Mouse (Mus musculus) embryonic facial prominence, embryonic 13.5 days (tissue): Measurements from ENCODE around the gene Mta1. TPM values are rescaled to one million over a fixed set of nuclear protein-coding genes. Genes with fewer than 3 reads are reported as not detected.
A peak's percentile ranks its signal among the peaks of the same experiment; 100 is the strongest.

Experiments used
- ATAC-seq: fragments of 200-750 bp; cut with Nextera tagmentation; 2 replicates; pipeline ENCODE4 v1.8.0; 2017; ENCODE audit warnings: low read depth; ENCODE audit not compliant: insufficient number of reproducible peaks, insufficient read depth, low FRiP score, low TSS enrichment
- H3K27ac ChIP-seq: fragments of 300-500 bp; sonication (generic); 2 replicates; pipeline ENCODE4 v1.5.1; 2015; ENCODE audit warnings: moderate library complexity, mild to moderate bottlenecking, inconsistent platforms
- H3K27me3 ChIP-seq: fragments of 300-500 bp; sonication (generic); 2 replicates; pipeline ENCODE4 v1.6.1; 2015; ENCODE audit warnings: mild to moderate bottlenecking, inconsistent platforms
- H3K36me3 ChIP-seq: fragments of 300-500 bp; sonication (generic); 2 replicates; pipeline ENCODE4 v1.6.1; 2015; ENCODE audit warnings: mild to moderate bottlenecking, inconsistent platforms
- H3K4me1 ChIP-seq: fragments of 300-500 bp; sonication (generic); 2 replicates; pipeline ENCODE4 v1.6.1; 2015; ENCODE audit warnings: inconsistent platforms
- H3K4me2 ChIP-seq: fragments of 300-500 bp; sonication (generic); 2 replicates; pipeline ENCODE4 v1.6.1; 2015; ENCODE audit warnings: moderate library complexity, mild to moderate bottlenecking, inconsistent platforms
- H3K4me3 ChIP-seq: fragments of 300-500 bp; sonication (generic); 2 replicates; pipeline ENCODE4 v1.5.1; 2015; ENCODE audit warnings: mild to moderate bottlenecking, inconsistent platforms
- H3K9ac ChIP-seq: fragments of 300-500 bp; sonication (generic); 2 replicates; pipeline ENCODE4 v1.6.1; 2015; ENCODE audit warnings: mild to moderate bottlenecking, inconsistent platforms
- H3K9me3 ChIP-seq: fragments of 300-500 bp; sonication (generic); 2 replicates; pipeline ENCODE4 v1.6.1; 2016; ENCODE audit warnings: inconsistent platforms
- WGBS: fragments of 180-500 bp; shearing (Covaris S2); methylation state at CpG from one replicate; pipeline ENCODE4 v1.1.7; 2015; ENCODE audit warnings: mixed read lengths; 5-methylcytosine and 5-hydroxymethylcytosine counted together
- polyA plus RNA-seq: library from polyadenylated mRNA; unstranded; fragments of >200 nt; fragmentation: Nextera tagmentation; extraction: Ambion mirVana; gene quantifications from 2 replicates; pipeline ENCODE4 v1.2.1, GENCODE M21; 2015

Mta1 gene
- polyA plus RNA-seq, 1 experiment from 2014 or later: 18.6 TPM

DNA sequence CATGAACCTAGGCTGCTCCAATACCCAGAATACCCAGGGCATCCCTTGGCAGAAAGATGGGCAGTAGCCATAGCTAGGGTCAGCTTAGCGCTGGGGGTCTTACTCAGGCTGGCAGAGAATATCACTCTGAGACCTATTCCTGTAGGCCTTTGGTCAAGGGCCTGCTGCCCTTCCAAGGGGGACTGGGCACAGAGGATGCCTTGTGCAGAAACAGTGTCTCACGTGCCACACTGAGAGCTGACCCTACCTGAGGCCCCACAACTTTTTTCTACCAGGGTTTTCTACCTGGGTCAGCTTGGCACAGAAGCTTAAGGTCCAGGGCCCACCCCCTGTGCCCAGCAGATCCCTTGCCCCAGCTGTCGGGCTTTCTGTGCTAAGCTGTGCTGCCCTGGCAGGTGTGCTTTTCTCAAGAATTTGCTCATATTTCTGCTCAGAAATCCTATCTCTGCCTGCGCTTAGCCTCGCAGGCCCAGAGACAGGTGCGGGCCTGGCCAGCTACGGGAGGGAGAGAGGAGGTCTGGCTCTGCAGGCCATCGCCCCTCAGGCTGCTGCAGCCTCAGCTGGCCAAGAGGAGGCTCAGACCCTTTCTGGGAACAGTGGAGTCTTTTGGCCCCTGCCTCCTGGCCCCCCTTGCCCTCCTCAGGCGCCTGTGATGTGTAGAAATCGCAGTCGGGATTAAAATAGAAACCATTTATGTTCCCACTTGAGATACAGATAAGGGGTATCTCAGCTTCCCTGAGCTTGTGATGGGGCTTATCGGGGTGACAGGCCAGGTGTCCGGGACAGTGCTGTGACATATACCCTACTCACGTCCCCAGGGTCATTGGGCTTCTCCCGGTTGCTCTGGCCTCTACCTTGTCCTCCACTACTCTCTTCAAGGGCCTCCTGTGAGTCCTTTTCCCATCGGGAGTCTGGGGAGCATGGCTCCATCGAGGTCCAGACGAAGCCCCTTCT, 39.5 kb downstream of the Mta1 start:
- Histone ChIP-seq H3K9me3 (no peaks in the 10 kb centered on the region), H3K27ac (no peak overlapping the region), H3K36me3 (peaks cover 64% of the 10 kb centered on the region)

DNA sequence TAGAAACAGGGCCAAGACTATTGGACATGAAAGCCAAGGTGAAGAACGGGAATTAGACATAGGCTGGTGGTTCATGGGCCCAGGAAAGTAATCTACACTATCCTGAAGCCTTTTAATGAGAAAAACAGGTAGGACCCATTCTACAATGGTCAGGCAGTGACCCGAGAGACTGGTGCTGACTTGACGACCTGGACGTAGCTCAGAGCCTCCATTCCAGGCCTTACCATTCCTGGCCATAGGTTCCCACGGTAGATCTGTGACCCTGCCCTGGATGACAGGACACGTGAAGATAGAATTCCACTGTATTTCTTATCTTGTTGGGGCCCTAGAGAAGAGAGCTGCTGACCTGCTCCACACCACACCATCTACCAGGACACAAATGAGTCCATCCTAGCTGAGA, 40.2 kb downstream of the Mta1 start:
- 70% methylated on average over 6 of the region's 6 CpGs for WGBS
- no peak overlapping the region for H3K9ac ChIP-seq
- peaks cover 57% of the 10 kb centered on the region for H3K36me3 ChIP-seq
- H3K4me2 ChIP-seq: no peak overlapping the region
- ATAC-seq: no peak
- H3K27ac ChIP-seq: no peak overlapping the region
- H3K4me3 ChIP-seq: no peak overlapping the region
- H3K27me3 ChIP-seq: peaks cover 35% of the 10 kb centered on the region
- no peaks in the 10 kb centered on the region for H3K9me3 ChIP-seq
- peaks cover 44% of the 10 kb centered on the region for H3K4me1 ChIP-seq

More for the DNA sequence above, 39.5 kb downstream of the Mta1 start:
- H3K9ac ChIP-seq: no peak overlapping the region
- WGBS: 83% methylated on average over 18 of the region's 18 CpGs
- peaks cover 27% of the 10 kb centered on the region for H3K27me3 ChIP-seq
- ATAC-seq: no peak
- no peak overlapping the region for H3K4me2 ChIP-seq
- peaks cover 38% of the 10 kb centered on the region for H3K4me1 ChIP-seq
- no peak overlapping the region for H3K4me3 ChIP-seq

DNA sequence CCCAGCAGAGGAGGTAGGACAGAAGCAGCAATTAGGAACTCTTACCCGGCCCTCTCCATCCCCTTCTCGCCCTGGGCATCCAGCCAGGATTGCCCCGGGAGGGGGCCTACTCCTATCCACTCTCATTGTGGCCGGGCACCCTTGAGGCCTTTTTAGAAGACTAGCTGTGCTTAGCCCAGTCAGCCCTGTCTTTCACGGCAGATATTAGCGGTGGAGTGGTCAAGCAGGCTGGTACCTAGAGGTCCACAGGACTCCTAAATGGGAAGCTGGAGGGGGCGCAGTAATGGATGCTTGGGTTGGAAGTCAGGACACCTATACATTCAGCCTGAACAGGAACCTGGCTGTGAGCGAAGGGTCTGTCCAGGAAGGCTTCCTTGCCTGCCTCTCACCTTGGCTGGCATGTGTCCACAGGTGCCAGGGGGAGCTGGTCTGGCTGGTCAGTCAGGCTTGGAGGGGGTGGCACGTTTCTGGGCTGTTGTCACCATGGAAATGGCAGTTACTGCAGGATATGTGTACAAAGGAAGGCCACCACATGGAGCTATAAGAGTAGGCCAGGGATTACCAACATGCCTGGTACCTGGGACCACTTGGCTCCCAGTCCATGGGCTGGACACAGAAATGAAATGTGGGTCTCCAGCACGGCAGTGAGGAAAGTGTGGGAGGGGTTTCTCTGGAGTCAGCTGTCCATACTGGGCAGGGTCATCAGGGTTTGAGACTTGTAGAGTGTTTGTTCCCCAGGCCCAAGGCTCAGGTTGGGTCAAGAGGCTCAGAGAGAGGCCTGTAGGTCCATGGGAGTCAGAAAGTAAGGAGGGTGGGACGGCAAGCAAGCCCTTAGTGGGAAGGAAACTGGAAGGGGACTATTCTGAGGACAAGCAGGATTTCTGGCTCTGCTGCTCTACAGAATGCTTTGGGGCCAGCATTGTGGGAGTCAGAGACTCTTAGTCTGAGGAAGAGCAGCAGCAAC, 41.1 kb downstream of the Mta1 start:
- Histone ChIP-seq H3K4me2 (peak overlapping the region; percentile 80), H3K9me3 (no peaks in the 10 kb centered on the region), H3K9ac (peak overlapping the region; percentile 63), H3K27ac (peak overlapping the region; percentile 48), H3K4me1 (peaks cover 44% of the 10 kb centered on the region), H3K36me3 (peaks cover 48% of the 10 kb centered on the region), H3K27me3 (peaks cover 40% of the 10 kb centered on the region), H3K4me3 (peak overlapping the region; percentile 53)
- ATAC-seq: no peak
- 44% methylated on average over 11 of the region's 11 CpGs for WGBS

DNA sequence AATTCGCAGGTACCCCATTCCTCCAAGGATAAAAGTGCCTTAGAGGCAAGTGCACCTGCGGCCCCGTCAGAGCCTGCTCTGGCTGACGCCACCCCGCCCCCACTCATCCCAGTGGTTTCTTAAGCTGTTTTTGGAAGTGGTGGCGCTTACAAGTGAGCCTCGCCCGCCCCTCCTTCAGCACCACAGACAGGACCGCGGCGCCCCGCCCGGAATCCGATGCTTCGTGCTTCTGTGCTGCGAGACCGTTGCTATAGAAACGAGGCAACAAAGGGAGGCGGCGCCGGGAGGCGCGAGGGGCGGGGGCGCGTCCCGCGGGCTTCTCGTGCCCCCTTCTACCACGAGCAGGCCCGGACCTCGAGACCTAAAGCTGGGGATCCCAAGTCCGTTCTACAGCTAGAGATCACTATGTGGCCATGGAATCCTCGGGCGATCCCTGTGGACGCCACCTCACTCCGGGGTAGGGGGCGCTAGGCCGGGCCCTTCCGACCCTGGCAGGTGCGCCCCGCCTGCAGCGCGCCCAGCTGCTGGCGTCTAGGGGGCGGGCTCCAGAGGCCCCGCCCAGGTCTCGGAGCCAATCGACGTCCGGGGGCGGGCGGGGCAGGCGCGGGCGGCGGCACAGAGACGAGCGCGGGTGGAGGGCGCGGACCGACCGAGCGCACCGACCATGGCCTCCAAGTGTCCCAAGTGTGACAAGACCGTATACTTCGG, 42.0 kb downstream of the Mta1 start, which contains the start of gene Crip2:
TSS of gene Crip2 (plus strand) at position 329 of the 708 bp plus-strand sequence.
- H3K4me3 ChIP-seq: peak within 1 kb of the TSS; percentile 53
- ATAC-seq: peak; percentile 77
- H3K36me3 ChIP-seq: peaks cover 39% of the 10 kb centered on the region
- peak within 1 kb of the TSS; percentile 80 for H3K4me2 ChIP-seq
- peaks cover 44% of the 10 kb centered on the region for H3K4me1 ChIP-seq
- peak within 1 kb of the TSS; percentile 48 for H3K27ac ChIP-seq
- no peaks in the 10 kb centered on the region for H3K9me3 ChIP-seq
- WGBS: under 1% methylated on average over 68 of the region's 68 CpGs
- H3K27me3 ChIP-seq: peaks cover 49% of the 10 kb centered on the region
- H3K9ac ChIP-seq: peak within 1 kb of the TSS; percentile 63

DNA sequence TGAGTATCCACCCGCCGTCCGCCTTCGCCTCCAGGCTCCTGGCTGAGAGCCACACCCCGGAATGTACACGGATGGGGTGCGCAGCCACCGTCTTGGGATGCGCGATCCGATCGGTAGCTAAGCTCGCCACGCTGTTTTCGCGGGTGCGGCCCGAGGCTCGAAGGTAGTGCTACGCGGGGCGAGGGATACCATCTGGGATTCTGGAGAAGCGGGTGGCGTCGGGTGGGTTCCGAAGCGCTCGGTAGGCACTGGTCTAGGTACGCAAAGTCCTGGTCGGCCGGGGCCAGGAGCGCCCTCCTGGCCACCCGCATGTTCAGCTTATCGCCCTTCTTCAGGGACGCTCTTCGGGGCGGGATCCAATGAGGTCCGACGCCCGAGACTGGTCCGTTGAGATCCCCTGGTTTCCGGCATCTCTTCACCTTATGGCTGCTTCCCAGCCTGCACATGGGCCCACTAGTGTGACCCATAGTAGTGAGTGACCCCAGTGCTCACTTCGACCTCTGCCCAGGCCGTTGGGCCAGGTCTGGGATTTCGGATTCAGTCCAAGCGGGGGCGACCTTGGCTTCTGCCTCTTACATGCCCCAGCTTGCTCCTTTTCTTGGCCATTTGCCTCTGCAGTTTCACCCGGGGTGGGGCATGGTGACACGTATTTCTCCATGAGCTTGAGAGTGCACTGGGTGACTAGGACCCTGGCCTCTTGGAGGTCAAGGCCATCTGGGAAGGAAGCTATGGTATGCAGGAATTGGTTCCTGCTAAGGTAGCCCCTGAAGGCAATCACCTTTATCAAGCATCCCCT, 42.7 kb downstream of the Mta1 start:
- Histone ChIP-seq H3K9ac (peak overlapping the region; percentile 63), H3K36me3 (peaks cover 31% of the 10 kb centered on the region), H3K4me1 (peaks cover 44% of the 10 kb centered on the region), H3K4me2 (peak overlapping the region; percentile 80), H3K27ac (no peak overlapping the region), H3K27me3 (peaks cover 51% of the 10 kb centered on the region), H3K9me3 (no peaks in the 10 kb centered on the region), H3K4me3 (peak overlapping the region; percentile 53)
- no peak for ATAC-seq
- WGBS: 4% methylated on average over 49 of the region's 49 CpGs

DNA sequence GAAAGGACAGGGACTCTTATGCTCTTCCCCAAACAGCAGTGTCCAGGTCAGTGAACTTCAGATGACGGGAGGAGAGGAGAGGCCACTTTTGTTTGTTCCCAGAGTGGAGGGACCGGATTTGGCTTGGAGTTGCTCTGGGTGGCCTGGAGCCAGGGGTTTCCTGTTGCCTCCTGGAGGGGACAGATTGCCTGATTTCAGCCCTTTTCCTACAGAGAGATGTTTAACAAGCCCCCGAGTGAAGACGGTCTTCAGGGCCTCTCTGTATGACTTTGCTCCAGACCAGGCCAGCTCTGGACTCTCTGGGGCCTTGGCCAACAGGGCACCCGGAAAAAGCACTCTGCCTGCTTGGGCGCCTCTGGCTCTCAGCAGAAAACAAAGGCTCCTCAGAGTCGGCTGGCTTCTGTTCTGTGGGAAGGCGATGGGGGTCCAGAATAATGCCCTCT, 43.5 kb downstream of the Mta1 start:
- H3K36me3 ChIP-seq: peaks cover 24% of the 10 kb centered on the region
- peaks cover 58% of the 10 kb centered on the region for H3K27me3 ChIP-seq
- H3K4me2 ChIP-seq: peak overlapping the region; percentile 80
- peaks cover 49% of the 10 kb centered on the region for H3K4me1 ChIP-seq
- H3K9me3 ChIP-seq: no peaks in the 10 kb centered on the region
- peak overlapping the region; percentile 1; the same call in 1 of the 2 replicates for H3K27ac ChIP-seq
- peak overlapping the region; percentile 63; the same call in 1 of the 2 replicates for H3K9ac ChIP-seq
- WGBS: 35% methylated on average over 8 of the region's 8 CpGs
- ATAC-seq: no peak
- H3K4me3 ChIP-seq: peak overlapping the region; percentile 53

DNA sequence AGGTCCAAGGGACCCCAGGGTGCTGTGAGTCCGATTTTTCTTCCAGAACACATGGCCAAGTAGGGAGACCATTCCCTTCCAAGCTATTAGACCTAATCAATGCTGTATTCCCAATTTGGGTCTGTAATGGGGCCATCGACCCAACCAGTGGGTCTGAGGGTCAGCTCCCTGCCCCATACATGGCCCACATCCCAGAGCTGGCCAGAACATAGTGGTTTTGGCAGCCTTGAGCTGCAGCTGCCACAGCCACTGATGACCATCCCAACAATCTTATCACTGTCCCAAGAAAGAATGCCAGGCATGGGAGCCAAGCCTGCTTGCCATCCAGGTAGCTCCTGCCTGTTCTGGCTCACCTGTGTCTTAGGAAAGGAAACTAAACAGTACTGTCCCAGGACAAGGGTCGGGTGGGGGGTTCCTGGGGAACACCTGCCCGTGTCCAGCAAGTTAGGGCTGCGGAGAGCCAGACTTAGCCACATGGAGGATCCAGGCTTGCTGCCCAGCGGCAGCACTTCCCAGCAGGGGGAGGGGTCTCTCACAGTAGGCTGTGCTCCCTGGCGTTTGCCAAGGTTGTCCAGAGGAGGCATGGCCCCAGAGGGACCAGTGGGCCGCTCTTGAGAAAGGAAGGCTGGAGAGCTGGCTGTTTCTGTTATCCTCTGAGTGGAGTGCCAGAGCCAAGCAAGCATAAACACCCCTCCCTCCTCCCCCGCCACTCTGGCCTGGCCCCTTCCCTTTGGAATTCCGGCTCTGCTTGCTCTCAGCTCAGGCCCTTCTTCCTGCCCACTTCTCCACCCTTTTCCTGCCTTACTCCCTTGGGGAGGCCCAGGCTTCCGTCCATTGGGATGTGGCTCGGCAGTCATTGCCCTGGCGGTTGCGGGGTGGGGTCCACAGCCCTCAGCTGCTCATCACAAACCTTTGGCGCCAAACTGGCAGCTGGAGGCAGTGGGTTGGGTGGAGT, 44.2 kb downstream of the Mta1 start:
- Histone ChIP-seq H3K4me2 (peak overlapping the region; percentile 80), H3K36me3 (peaks cover 17% of the 10 kb centered on the region), H3K27me3 (peaks cover 66% of the 10 kb centered on the region), H3K4me3 (peak overlapping the region; percentile 53), H3K9ac (peak overlapping the region; percentile 63), H3K27ac (peak overlapping the region; percentile 1; the same call in 1 of the 2 replicates), H3K9me3 (no peaks in the 10 kb centered on the region), H3K4me1 (peaks cover 51% of the 10 kb centered on the region)
- no peak for ATAC-seq
- 19% methylated on average over 15 of the region's 15 CpGs for WGBS

DNA sequence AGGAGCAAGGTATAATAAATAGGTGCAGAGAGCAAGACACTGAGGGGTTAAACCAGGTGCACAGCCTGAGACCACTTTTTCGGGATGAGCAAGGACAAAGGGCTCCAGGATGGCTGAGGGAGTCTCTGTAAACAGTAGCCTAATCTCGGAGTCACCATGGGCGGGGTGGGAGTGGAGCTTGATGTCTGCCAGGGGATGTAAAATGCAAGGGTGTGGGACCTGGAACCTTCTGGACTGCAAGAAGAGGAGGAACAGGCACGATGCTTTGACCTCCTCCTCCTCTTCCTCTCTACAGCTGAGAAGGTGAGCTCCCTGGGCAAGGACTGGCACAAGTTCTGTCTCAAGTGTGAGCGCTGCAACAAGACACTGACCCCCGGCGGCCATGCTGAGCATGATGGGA, 45.1 kb downstream of the Mta1 start:
- H3K27me3 ChIP-seq: peaks cover 75% of the 10 kb centered on the region
- H3K4me3 ChIP-seq: no peak overlapping the region; the same call in 1 of the 2 replicates
- no peak overlapping the region for H3K27ac ChIP-seq
- 59% methylated on average over 7 of the region's 7 CpGs for WGBS
- peak overlapping the region; percentile 80 for H3K4me2 ChIP-seq
- H3K9ac ChIP-seq: peak overlapping the region; percentile 16; the same call in 1 of the 2 replicates
- ATAC-seq: no peak
- no peaks in the 10 kb centered on the region for H3K9me3 ChIP-seq
- peaks cover 49% of the 10 kb centered on the region for H3K4me1 ChIP-seq
- H3K36me3 ChIP-seq: peaks cover 8% of the 10 kb centered on the region

DNA sequence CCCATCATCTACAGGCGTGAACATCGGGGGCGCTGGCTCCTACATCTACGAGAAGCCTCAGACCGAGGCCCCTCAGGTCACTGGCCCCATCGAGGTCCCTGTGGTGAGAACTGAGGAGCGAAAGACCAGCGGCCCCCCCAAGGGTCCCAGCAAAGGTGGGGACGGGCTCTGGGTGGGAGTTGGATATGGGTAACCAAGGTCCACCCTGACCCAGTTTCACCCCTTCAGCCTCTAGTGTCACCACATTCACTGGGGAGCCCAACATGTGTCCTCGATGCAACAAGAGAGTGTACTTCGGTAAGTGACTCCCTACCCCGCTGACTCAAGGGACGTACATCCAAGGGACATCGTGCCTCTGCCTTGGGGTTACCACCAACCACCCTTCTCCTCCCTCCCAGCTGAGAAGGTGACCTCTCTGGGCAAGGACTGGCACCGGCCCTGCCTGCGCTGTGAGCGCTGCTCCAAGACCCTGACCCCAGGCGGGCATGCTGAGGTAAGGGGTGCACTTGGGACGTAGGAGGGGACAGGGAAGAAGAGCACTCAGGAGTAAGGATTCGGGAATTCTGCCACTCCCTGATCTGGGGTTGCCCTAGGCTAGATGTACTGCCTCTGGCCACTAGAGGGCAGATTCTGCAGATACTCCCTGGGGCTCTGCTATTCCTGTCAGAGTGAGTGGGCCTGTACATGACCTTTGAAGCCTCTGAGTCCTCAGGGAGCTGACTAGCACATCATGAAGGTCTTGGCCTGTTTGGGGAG, 46.1 kb downstream of the Mta1 start:
- Histone ChIP-seq H3K4me2 (no peak overlapping the region), H3K27me3 (peaks cover 84% of the 10 kb centered on the region), H3K9ac (no peak overlapping the region), H3K27ac (no peak overlapping the region), H3K9me3 (no peaks in the 10 kb centered on the region), H3K4me3 (no peak overlapping the region), H3K36me3 (no peaks in the 10 kb centered on the region), H3K4me1 (peaks cover 44% of the 10 kb centered on the region)
- WGBS: 77% methylated on average over 20 of the region's 20 CpGs
- ATAC-seq: no peak
